Mouse (Mus musculus): Measurements from ENCODE around the gene C130026I21Rik.
"Not testable (repeated sequence)": the region's sequence is repeated elsewhere in the genome, so short reads cannot be mapped to it uniquely, and the experiment has no call there.

DNA sequence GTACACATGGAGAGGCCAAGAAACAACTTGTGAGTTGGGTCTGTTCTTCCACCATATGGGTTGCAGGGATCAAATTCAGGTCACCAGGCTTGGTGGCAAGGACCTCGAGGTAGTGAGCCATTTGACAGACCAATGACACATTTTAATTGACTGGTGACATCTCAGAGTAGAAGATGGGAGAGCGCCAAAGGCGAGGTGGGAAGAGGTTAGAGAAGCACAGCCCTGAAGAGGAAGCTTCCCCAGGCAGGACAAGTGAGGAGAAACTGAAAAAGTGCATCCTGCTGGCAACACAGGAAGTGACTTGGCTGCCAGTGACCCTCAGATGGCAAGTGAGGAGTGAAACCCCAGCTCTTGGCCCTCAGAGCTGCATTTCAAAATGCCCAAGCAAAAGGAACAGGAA lies 21.4 kb downstream of the C130026I21Rik start:
- TF ChIP-seq CTCF, EP300 (IDR thresholded peaks at IDR 0.05; ENCODE audit: low read depth): not testable (repeated sequence)
